Mouse (Mus musculus) bone marrow, adult 2 months (tissue): ENCODE measurements at regions not wholly inside any gene's neighbourhood (a gene's known extent, or its start where the extent isn't known, plus 50 kb on each side); places are given as distances from the start of the nearest gene placed in this dataset.

Experiments
- CTCF ChIP-seq: fragments of 200-500 bp; IDR thresholded peaks from 2 replicates; pipeline ENCODE4 v1.5.1; 2011; ENCODE audit warnings: low read length, control low read depth; ENCODE audit not compliant: control insufficient read depth, insufficient read depth
- POLR2A ChIP-seq: fragments of 200-500 bp; IDR thresholded peaks from 2 replicates; pipeline ENCODE4 v1.6.1; 2011; ENCODE audit warnings: low read depth, mild to moderate bottlenecking, control low read depth, low read length, borderline replicate concordance; ENCODE audit not compliant: control insufficient read depth

DNA sequence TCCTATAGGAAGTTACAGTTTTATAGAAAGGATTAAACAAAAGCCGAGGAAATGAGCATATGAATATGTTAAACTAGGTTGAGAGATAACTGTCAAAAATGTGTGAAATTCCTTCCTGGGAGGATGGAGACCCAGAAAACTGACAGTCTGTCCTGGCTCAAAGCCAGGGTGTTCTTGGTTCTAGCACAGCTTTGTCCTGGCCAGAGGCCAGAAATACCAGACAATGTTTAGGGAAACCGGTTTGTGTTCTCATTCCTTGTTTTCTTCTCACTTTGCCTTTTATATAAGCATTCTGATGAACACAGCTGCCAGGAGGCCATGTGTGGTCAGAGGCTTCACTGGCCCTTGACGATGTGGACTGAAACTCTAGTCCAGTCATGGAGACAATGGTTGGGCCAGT is 130.7 kb upstream of the Max start:
- no peak for TF ChIP-seq CTCF
- no peak for TF ChIP-seq POLR2A
